Mouse (Mus musculus) T-cell, adult 2 months (primary cell): ENCODE data around the gene Svopl.

ENCODE experiments used
- DNase-seq: peaks from one replicate; pipeline ENCODE4 v3.0.0; 2022; ENCODE audit warnings: low spot score

Svopl gene

GRCm38 (mm10) chr6:38046838-38047237, at the start of gene Svopl:
Svopl (minus strand) TSS chr6:38046996.
- DNase-seq, result no peak

- no peak for DNase-seq
Measured at GRCm38 (mm10) chr6:38094701-38095100, 47.9 kb upstream of the Svopl start.

- no peak for DNase-seq
Measured at GRCm38 (mm10) chr6:38092539-38092938, 45.7 kb upstream of the Svopl start.

- no peak for DNase-seq
Measured at GRCm38 (mm10) chr6:38087242-38088026, 40.6 kb upstream of the Svopl start.

GRCm38 (mm10) chr6:38083204-38083603, 36.4 kb upstream of the Svopl start:
- no peak for DNase-seq

GRCm38 (mm10) chr6:38081727-38082341, 35.0 kb upstream of the Svopl start:
- DNase-seq, result no peak

GRCm38 (mm10) chr6:38080364-38080763, 33.6 kb upstream of the Svopl start:
- DNase-seq, result no peak

- no peak for DNase-seq
Measured at GRCm38 (mm10) chr6:38073592-38073991, 26.8 kb upstream of the Svopl start.

GRCm38 (mm10) chr6:38072137-38072796, 25.5 kb upstream of the Svopl start:
- DNase-seq, result no peak

GRCm38 (mm10) chr6:38071256-38071655, 24.5 kb upstream of the Svopl start:
- DNase-seq, result no peak

- DNase-seq, result peak; percentile 43
Measured at GRCm38 (mm10) chr6:38066215-38066614, 19.4 kb upstream of the Svopl start.

- DNase-seq, result no peak
Measured at GRCm38 (mm10) chr6:38065501-38066122, 18.8 kb upstream of the Svopl start.

- no peak for DNase-seq
Measured at GRCm38 (mm10) chr6:38065122-38065500, 18.3 kb upstream of the Svopl start.

- no peak for DNase-seq
Measured at GRCm38 (mm10) chr6:38064621-38065020, 17.8 kb upstream of the Svopl start.

- no peak for DNase-seq
Measured at GRCm38 (mm10) chr6:38058805-38059204, 12.0 kb upstream of the Svopl start.

GRCm38 (mm10) chr6:38055471-38056330, 8.9 kb upstream of the Svopl start:
- DNase-seq, result no peak

GRCm38 (mm10) chr6:38049601-38050000, 2.8 kb upstream of the Svopl start:
- no peak for DNase-seq

GRCm38 (mm10) chr6:38048800-38049561, 2.2 kb upstream of the Svopl start:
- no peak for DNase-seq

- no peak for DNase-seq
Measured at GRCm38 (mm10) chr6:38048003-38048402, 1.2 kb upstream of the Svopl start.

GRCm38 (mm10) chr6:38032801-38033566, 13.8 kb downstream of the Svopl start:
- DNase-seq, result no peak
